Mouse (Mus musculus): ENCODE data around the gene Noxo1.

GRCm38 (mm10) chr17:24708646-24709045 lies 12.6 kb downstream of the Noxo1 start:
- TF ChIP-seq EP300 (IDR thresholded peaks at IDR 0.05; ENCODE audit: low read depth) (no peak), CTCF (IDR thresholded peaks at IDR 0.05; ENCODE audit: low read depth) (peak; percentile 58; the same call in 1 of the 2 replicates)
